Mouse (Mus musculus): Measurements from ENCODE around the gene Tnk2.

DNA sequence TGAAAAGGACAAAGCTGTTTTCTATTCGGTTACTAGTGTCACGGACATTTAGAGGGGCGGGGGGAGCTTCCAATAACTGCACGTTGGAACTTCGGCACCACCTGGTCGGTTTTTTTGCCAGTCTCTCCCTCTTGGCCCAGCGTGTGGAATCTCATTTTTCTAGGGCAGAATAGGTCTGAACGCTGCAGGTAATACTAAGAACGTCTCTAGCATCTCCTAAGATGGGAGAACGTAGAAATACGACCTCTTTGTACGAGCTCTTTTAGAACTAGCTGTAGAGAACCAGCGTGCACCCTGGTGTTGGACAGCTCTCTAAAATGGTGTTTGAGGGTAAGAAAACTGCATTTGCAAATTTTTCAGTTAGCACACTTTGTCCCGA, 34.3 kb upstream of the Tnk2 start:
- TF ChIP-seq POLR2A (IDR thresholded peaks at IDR 0.05; ENCODE audit: borderline replicate concordance, extremely low read depth, low read depth, low read length) (no peak), CTCF (IDR thresholded peaks at IDR 0.05; ENCODE audit: insufficient read depth, low read length) (no peak)
